Mouse (Mus musculus) heart, adult 2 months (tissue): Measurements from ENCODE around the gene Use1. TPM values are rescaled to one million over a fixed set of nuclear protein-coding genes. Genes with fewer than 3 reads are reported as not detected.
"Not testable (repeated sequence)": the region's sequence is repeated elsewhere in the genome, so short reads cannot be mapped to it uniquely, and the experiment has no call there.

ENCODE experiments used
- DNase-seq, 2 experiments: peaks; one replicate each; pipeline ENCODE4 v3.0.0; 2021
- H3K27ac ChIP-seq: fragments of 200-600 bp; 2 replicates; pipeline ENCODE4 v1.8.1; 2022
- H3K27me3 ChIP-seq: fragments of 200-500 bp; 2 replicates; pipeline ENCODE4 v1.6.1; 2012; ENCODE audit warnings: mild to moderate bottlenecking, low read length, inconsistent platforms, mixed read lengths; ENCODE audit not compliant: control insufficient read depth, insufficient read depth
- H3K36me3 ChIP-seq: fragments of 200-500 bp; 2 replicates; pipeline ENCODE4 v1.6.1; 2012; ENCODE audit warnings: low read length, inconsistent platforms; ENCODE audit not compliant: control insufficient read depth, insufficient read depth
- H3K4me1 ChIP-seq: fragments of 200-500 bp; 2 replicates; pipeline ENCODE4 v1.6.1; 2011; ENCODE audit warnings: low read length; ENCODE audit not compliant: control insufficient read depth, insufficient read depth
- H3K4me3 ChIP-seq: fragments of 200-600 bp; 2 replicates; pipeline ENCODE4 v1.8.1; 2022
- H3K79me2 ChIP-seq: fragments of 200-500 bp; replicated peaks from 2 replicates; pipeline ENCODE4 v1.6.1; 2012; ENCODE audit warnings: mild to moderate bottlenecking, inconsistent platforms, low read length, moderate library complexity, mixed read lengths; ENCODE audit not compliant: control insufficient read depth, insufficient read depth
- H3K9ac ChIP-seq: fragments of 200-500 bp; 2 replicates; pipeline ENCODE4 v1.6.1; 2012; ENCODE audit warnings: low read depth, mild to moderate bottlenecking, control low read depth, inconsistent platforms, low read length, mixed read lengths
- CTCF ChIP-seq: fragments of 200-600 bp; IDR thresholded peaks from 2 replicates; pipeline ENCODE4 v1.8.1; 2022; ENCODE audit warnings: antibody characterized with exemption, mild to moderate bottlenecking, moderate library complexity
- EP300 ChIP-seq: fragments of 200-500 bp; IDR thresholded peaks from 2 replicates; pipeline ENCODE4 v1.6.1; 2011; ENCODE audit warnings: low read depth, low read length, control low read depth; ENCODE audit not compliant: insufficient read depth
- POLR2A ChIP-seq: fragments of 200-500 bp; IDR thresholded peaks from 2 replicates; pipeline ENCODE4 v1.6.1; 2011; ENCODE audit warnings: mild to moderate bottlenecking, low read depth, low read length, control low read depth; ENCODE audit not compliant: insufficient read depth
- WGBS: fragments of 180-500 bp; shearing (Covaris S2); methylation state at CpG from one replicate; pipeline ENCODE4 v1.1.7; 2018; 5-methylcytosine and 5-hydroxymethylcytosine counted together
- intact Hi-C: fragments of 180-260 bp; cut with DNase I; formaldehyde crosslinking; loops from one replicate; pipeline ENCODE4 v1.15.1; 2025
- long read RNA-seq: library from polyadenylated mRNA; stranded (forward); transcript quantifications from one replicate; pipeline ENCODE4 v2.0.0, GENCODE M21; 2021
- polyA plus RNA-seq: library from polyadenylated mRNA; depleted of rRNA; stranded (reverse); fragments of >200 nt; gene quantifications from 2 replicates; pipeline ENCODE4 v1.2.3, GENCODE M21; 2012; rRNA removed
- total RNA-seq, 2 experiments: library from RNA; stranded (reverse); gene quantifications; 2 replicates each; pipeline ENCODE4 v1.2.3; 2021

The Use1 gene
- 100 to 1,000 TPM; 140 to 169 TPM for total RNA-seq
- 112 and 120 TPM in 2 replicates for polyA plus RNA-seq
- long read RNA-seq, partial matches to known transcripts: 0 of 4 reads
- long read RNA-seq, other reads (novel, unspliced or antisense): 3 of 4 reads

GRCm38 (mm10) chr8:71366771-71367528 lies at the start of gene Use1:
Gene Use1 (plus strand): TSS chr8:71366848.
- H3K27me3 ChIP-seq: no peaks in the 10 kb centered on the region
- H3K36me3 ChIP-seq: no peaks in the 10 kb centered on the region
- TF ChIP-seq EP300 (peak; percentile 69; the same call in 1 of the 2 replicates), POLR2A (peak; percentile 81), CTCF (no peak)
- H3K4me1 ChIP-seq: peaks cover 5% of the 10 kb centered on the region
- H3K79me2 ChIP-seq: no peaks in the 10 kb centered on the region
- H3K27ac ChIP-seq: peak within 1 kb of the TSS; percentile 99
- H3K4me3 ChIP-seq: peak within 1 kb of the TSS; percentile 91
- intact Hi-C loops: loop anchor here (2.0 kb wide), 1 partner anchor 94 kb away; the partner anchor contains the start of genes Haus8 and Myo9b
- DNase-seq: peak; percentile 93 to 96
- WGBS: under 1% methylated on average over 56 of the region's 56 CpGs
- peak within 1 kb of the TSS; percentile 79 for H3K9ac ChIP-seq

DNA sequence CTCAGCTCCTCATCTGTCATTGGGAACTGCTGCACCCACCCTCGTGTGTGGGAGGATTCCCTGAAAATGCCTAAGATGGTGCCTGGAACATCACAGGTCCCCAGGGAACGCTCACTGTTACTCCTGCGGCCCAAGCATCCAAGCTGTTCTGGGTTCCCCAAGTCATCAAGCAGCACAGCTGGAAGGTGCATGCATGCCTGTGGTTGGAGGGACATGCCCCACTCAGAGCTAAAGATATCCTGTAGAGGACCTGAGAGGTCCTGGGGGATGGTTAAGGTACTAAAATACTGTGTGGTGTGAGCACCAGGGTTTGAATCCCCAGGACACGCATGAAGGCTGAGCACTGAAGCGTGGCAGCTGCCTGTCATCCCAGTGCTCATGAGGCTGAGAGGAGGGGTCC lies 48.0 kb upstream of the Use1 start:
- H3K9ac ChIP-seq, DNase-seq, intact Hi-C loops, H3K4me3 ChIP-seq, H3K27me3 ChIP-seq, H3K79me2 ChIP-seq, H3K27ac ChIP-seq, H3K36me3 ChIP-seq: not testable (repeated sequence)
- peaks cover 12% of the 10 kb centered on the region; the same call in 1 of the 2 replicates for H3K4me1 ChIP-seq
- 78% methylated on average over 5 of the region's 5 CpGs for WGBS

DNA sequence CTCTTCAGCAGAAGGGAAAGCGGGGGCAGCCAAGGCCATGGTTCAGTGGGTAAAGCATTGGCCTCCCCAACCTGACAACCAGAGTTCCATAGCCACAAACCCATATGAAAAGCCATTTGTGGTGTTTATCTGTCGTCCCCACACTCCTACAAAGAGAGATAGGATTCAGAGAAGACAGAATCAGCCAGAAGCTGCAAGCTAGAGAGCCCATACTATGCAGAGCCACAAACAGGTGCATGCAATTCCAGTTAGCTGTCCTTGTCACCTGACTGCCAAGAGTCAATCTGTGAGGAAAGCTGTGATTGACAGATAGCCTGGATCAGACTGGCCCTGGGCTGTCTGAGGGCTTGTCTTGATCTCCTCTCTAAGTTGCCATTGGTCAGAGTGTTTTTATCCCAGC lies 46.9 kb upstream of the Use1 start:
- H3K36me3 ChIP-seq, H3K27me3 ChIP-seq, H3K4me3 ChIP-seq, DNase-seq, H3K4me1 ChIP-seq, H3K9ac ChIP-seq, H3K27ac ChIP-seq, H3K79me2 ChIP-seq: not testable (repeated sequence)
- 74% methylated on average over 2 of the region's 2 CpGs for WGBS
- intact Hi-C loops: loop anchor here (5.0 to 10.0 kb wide), 2 partner anchors 43 to 95 kb away; no protein-coding TSS in a partner anchor

DNA sequence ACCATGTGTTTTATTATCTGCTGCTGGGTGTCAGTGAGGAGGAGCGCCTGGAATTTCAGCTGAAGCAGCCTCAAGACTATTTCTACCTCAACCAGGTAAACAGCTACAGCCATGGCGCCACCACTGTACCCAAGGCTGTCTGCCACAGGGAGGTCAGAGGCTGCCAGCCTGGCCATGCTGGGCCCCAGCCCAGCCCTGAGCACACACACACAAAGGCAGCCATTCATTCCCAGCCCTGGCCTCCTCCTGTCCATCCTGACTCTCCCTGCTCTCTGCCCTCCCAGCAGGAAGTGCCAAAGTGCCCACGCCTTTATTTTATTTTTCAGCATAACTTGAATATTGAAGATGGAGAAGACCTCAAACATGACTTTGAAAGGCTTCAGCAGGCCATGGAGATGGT lies 43.7 kb upstream of the Use1 start:
- Histone ChIP-seq H3K27ac (no peak overlapping the region), H3K4me3 (no peak overlapping the region), H3K36me3 (no peaks in the 10 kb centered on the region), H3K4me1 (no peaks in the 10 kb centered on the region; the same call in 1 of the 2 replicates), H3K27me3 (no peaks in the 10 kb centered on the region), H3K79me2 (no peaks in the 10 kb centered on the region), H3K9ac (no peak overlapping the region)
- TF ChIP-seq POLR2A (no peak), EP300 (no peak), CTCF (no peak)
- 95% methylated on average over 3 of the region's 3 CpGs for WGBS
- intact Hi-C loops: loop anchor here (5.0 to 10.0 kb wide), 2 partner anchors 39 to 98 kb away; no protein-coding TSS in a partner anchor
- no peak for DNase-seq

DNA sequence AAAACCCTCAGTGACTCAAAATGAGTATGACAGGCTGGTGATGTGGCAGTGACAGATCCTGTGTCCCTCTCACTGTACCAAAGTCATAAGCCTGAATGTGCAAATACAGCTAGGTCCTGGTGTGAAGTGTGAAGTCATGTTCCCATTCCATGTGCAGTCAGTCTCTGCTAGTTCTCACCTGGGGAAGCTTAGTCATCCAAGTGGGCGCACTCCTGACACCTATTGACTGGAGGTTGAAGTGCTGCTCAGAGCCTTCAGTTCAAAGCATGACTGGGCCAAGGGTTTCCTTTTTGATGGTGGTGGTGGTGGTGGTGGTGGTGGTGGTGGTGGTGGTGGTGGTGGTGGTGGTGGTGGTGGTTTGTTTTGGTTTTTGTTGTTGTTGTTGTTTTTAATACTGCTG lies 41.8 kb upstream of the Use1 start:
- H3K4me1 ChIP-seq: no peaks in the 10 kb centered on the region
- H3K27ac ChIP-seq: no peak overlapping the region
- H3K4me3 ChIP-seq: no peak overlapping the region
- TF ChIP-seq POLR2A: no peak
- peak; percentile 85; the same call in 1 of the 2 replicates for TF ChIP-seq EP300
- TF ChIP-seq CTCF: peak; percentile 66
- intact Hi-C loops: loop anchor here (2.0 to 10.0 kb wide), 3 partner anchors 37 to 100 kb away; partner anchors contain the start of genes Haus8 and Myo9b
- no peaks in the 10 kb centered on the region for H3K27me3 ChIP-seq
- no peaks in the 10 kb centered on the region for H3K36me3 ChIP-seq
- peak; percentile 46 to 54 for DNase-seq
- H3K9ac ChIP-seq: no peak overlapping the region
- 92% methylated on average over 1 of the region's 1 CpGs for WGBS
- H3K79me2 ChIP-seq: no peaks in the 10 kb centered on the region

- 88% methylated on average over 6 of the region's 6 CpGs for WGBS
- DNase-seq, H3K9ac ChIP-seq, H3K4me1 ChIP-seq, H3K27ac ChIP-seq, H3K79me2 ChIP-seq, H3K27me3 ChIP-seq, H3K4me3 ChIP-seq, intact Hi-C loops, H3K36me3 ChIP-seq: not testable (repeated sequence)
These were observed 28.8 kb upstream of the Use1 start for GRCm38 (mm10) chr8:71337834-71338233.
